Mouse (Mus musculus) kidney, adult 2 months (tissue): Measurements from ENCODE around the gene Ppp2r5d.

ENCODE experiments used
- CTCF ChIP-seq: fragments of 200-500 bp; conservative IDR thresholded peaks from 2 replicates; pipeline ENCODE4 v1.5.1; 2011; ENCODE audit warnings: low read depth, mild to moderate bottlenecking, control low read depth, low read length, moderate library complexity, mixed read lengths; ENCODE audit not compliant: insufficient read depth, insufficient read length
- POLR2A ChIP-seq: fragments of 200-500 bp; IDR thresholded peaks from one replicate; pipeline ENCODE4 v1.6.1; 2011; ENCODE audit warnings: low read depth, low read length, control low read depth

GRCm38 (mm10) chr17:46701489-46701888 is 3.4 kb downstream of the Ppp2r5d start:
- no peak for TF ChIP-seq CTCF
- no peak for TF ChIP-seq POLR2A
